Mouse (Mus musculus) cortical plate, adult 2 months (tissue): ENCODE data around the gene Lhfpl5. TPM values are rescaled to one million over a fixed set of nuclear protein-coding genes. Genes with fewer than 3 reads are reported as not detected.

Source experiments
- H3K27ac ChIP-seq: fragments of 200-500 bp; 2 replicates; pipeline ENCODE4 v1.5.1; 2012; ENCODE audit warnings: low read length, control low read depth, inconsistent platforms; ENCODE audit not compliant: insufficient read depth
- H3K4me1 ChIP-seq: fragments of 200-500 bp; 2 replicates; pipeline ENCODE4 v1.6.1; 2011; ENCODE audit warnings: low read length; ENCODE audit not compliant: control insufficient read depth, insufficient read depth
- H3K4me3 ChIP-seq: fragments of 200-500 bp; 2 replicates; pipeline ENCODE4 v1.5.1; 2011; ENCODE audit warnings: mild to moderate bottlenecking, low read length, control low read depth; ENCODE audit not compliant: insufficient read depth
- CTCF ChIP-seq: fragments of 200-500 bp; IDR thresholded peaks from 2 replicates; pipeline ENCODE4 v1.5.1; 2011; ENCODE audit warnings: mild to moderate bottlenecking, control low read depth, low read length; ENCODE audit not compliant: insufficient read depth; ENCODE audit errors: extremely low read depth
- POLR2A ChIP-seq: fragments of 200-500 bp; IDR thresholded peaks from 2 replicates; pipeline ENCODE4 v1.6.1; 2011; ENCODE audit warnings: mild to moderate bottlenecking, low read length, control low read depth; ENCODE audit not compliant: insufficient read depth; ENCODE audit errors: extremely low read depth
- polyA plus RNA-seq: library from polyadenylated mRNA; depleted of rRNA; stranded (reverse); fragments of >200 nt; gene quantifications from 2 replicates; pipeline ENCODE4 v1.2.3, GENCODE M21; 2012; rRNA removed

Lhfpl5 gene
- polyA plus RNA-seq = 4.5 and 5.1 TPM in 2 replicates

- Histone ChIP-seq H3K4me3 (peak within 1 kb of the TSS; percentile 37), H3K27ac (no peak within 1 kb of the TSS), H3K4me1 (no peaks in the 10 kb centered on the region; the same call in 1 of the 2 replicates)
- TF ChIP-seq POLR2A (no peak), CTCF (no peak)
Measured at GRCm38 (mm10) chr17:28575244-28576125, at the start of gene Lhfpl5. Gene Lhfpl5 (plus strand): TSS chr17:28575641.

- no peak overlapping the region for H3K4me3 ChIP-seq
- TF ChIP-seq POLR2A (no peak), CTCF (no peak)
- H3K27ac ChIP-seq = no peak overlapping the region
- H3K4me1 ChIP-seq = peaks cover 3% of the 10 kb centered on the region; the same call in 1 of the 2 replicates
Measured at GRCm38 (mm10) chr17:28527184-28528042, 48.0 kb upstream of the Lhfpl5 start.

DNA sequence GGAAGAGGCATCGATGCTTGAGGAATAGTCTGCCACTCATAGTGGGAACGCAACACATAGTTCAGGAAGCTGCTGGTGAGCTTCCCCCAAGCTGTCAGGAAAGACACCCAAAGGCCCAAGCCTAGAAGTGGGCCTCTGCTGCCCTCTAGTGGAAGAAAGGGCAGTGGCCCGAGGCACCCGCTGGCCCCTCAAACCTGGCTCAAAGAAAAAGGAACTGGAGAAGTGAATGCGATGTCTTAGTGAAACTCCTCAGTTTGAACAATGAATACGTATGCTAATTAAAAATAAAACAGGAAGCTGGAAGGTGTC lies 47.4 kb upstream of the Lhfpl5 start:
- H3K4me3 ChIP-seq = no peak overlapping the region
- H3K27ac ChIP-seq = no peak overlapping the region
- peaks cover 3% of the 10 kb centered on the region; the same call in 1 of the 2 replicates for H3K4me1 ChIP-seq
- TF ChIP-seq CTCF = peak; percentile 88
- no peak for TF ChIP-seq POLR2A

DNA sequence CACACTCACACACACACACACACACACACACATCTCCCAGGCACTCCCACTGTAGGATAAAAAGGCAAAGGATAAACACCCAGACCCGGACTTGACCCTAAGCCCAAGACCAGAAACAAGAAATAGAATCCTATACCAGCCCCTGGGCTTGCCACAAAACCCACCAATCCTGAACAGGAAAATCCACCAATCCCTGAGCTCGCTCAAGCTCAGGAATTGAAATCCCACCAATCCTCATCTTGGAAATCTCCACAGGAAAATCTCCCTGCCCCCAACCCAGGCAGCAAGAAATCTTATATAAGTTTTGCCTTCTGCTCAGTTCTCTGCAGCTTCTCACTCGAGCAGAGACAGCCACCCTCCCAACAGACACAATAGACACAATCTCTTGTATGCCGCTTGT lies 46.3 kb upstream of the Lhfpl5 start:
- TF ChIP-seq POLR2A (no peak), CTCF (no peak)

DNA sequence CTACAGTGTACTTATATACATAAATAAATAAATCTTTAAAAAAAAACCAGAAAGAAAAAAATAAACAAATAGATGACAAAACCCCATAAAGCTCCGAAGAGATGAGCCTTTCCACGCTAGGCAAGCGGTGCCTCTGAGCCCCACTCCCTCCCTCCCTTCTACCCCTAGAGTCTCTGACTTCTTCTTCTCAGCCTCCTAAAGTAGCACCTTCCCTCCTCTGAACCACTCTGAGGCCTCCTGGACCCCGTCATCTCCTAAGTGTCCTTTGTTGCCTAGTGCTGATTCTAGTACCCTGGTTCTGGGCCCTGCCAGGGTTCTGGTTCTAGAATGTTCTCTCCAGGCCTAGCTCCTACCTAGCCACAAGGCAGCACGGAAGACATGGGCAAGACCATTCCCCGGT lies 44.9 kb upstream of the Lhfpl5 start, which contains the start of gene Armc12:
Gene Armc12, plus strand, starts transcription at position 301 of the 400 bp plus-strand sequence.
- TF ChIP-seq POLR2A = no peak
- no peak for TF ChIP-seq CTCF
- Histone ChIP-seq H3K27ac (no peak within 1 kb of the TSS), H3K4me1 (peaks cover 1% of the 10 kb centered on the region; the same call in 1 of the 2 replicates), H3K4me3 (no peak within 1 kb of the TSS)

More for the DNA sequence above, 46.3 kb upstream of the Lhfpl5 start:
- peaks cover 1% of the 10 kb centered on the region; the same call in 1 of the 2 replicates for H3K4me1 ChIP-seq
- no peak overlapping the region for H3K27ac ChIP-seq
- H3K4me3 ChIP-seq = no peak overlapping the region

DNA sequence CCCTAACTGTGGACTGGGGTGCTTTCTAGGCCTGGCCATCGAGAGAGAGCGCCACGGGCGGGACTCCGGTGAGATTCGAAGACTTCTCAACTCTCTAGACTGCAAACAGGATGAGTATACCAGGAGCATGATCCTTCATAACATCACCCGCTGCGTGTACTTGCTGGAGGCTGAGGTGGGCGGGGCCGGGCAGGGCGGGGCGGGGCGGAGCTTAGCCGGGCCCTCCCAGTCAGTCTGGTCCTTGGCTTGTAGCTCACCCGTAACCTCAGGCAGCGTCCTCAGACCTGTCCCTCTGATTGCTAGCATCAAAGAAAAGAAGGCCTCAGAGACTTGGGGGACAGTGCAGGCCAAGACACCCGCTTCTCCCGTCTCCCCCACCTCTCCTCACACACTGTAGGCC lies 43.5 kb upstream of the Lhfpl5 start:
- Histone ChIP-seq H3K4me1 (peaks cover 1% of the 10 kb centered on the region; the same call in 1 of the 2 replicates), H3K4me3 (no peak overlapping the region), H3K27ac (no peak overlapping the region)
- TF ChIP-seq POLR2A (no peak), CTCF (no peak)

GRCm38 (mm10) chr17:28532557-28532956 lies 42.9 kb upstream of the Lhfpl5 start:
- no peak overlapping the region for H3K4me3 ChIP-seq
- TF ChIP-seq POLR2A = no peak
- no peak for TF ChIP-seq CTCF
- H3K4me1 ChIP-seq = peaks cover 1% of the 10 kb centered on the region; the same call in 1 of the 2 replicates
- no peak overlapping the region for H3K27ac ChIP-seq

- TF ChIP-seq POLR2A (no peak), CTCF (no peak)
- Histone ChIP-seq H3K4me1 (no peaks in the 10 kb centered on the region), H3K4me3 (no peak overlapping the region), H3K27ac (no peak overlapping the region)
Measured at GRCm38 (mm10) chr17:28533327-28533726, 42.1 kb upstream of the Lhfpl5 start.

DNA sequence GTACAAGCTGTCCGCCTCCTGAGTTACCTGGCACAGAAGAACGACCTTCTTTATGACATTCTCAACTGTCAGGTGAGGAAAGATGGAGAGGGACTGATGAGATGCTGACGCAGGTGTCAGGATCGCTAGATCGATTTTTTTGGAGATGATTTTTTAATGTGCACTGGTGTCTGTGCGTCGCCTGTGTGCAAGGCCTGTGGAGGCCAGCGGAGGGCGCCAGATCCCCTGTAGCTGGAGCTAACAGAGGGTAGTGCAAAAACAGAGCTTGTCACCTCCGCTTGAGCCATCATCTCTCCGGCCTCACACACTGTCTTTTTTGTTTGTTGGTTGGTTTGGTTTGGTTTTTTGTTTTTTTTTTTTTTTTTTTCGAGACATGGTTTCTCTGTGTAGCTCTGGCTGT lies 37.6 kb upstream of the Lhfpl5 start:
- no peak overlapping the region for H3K27ac ChIP-seq

GRCm38 (mm10) chr17:28546925-28547324 lies 28.5 kb upstream of the Lhfpl5 start:
- no peaks in the 10 kb centered on the region for H3K4me1 ChIP-seq
- no peak overlapping the region for H3K4me3 ChIP-seq
- TF ChIP-seq POLR2A (no peak), CTCF (no peak)
- no peak overlapping the region for H3K27ac ChIP-seq

More for the DNA sequence above, 37.6 kb upstream of the Lhfpl5 start:
- TF ChIP-seq CTCF (no peak), POLR2A (no peak)
- no peak overlapping the region for H3K4me3 ChIP-seq
- no peaks in the 10 kb centered on the region for H3K4me1 ChIP-seq
